Mouse (Mus musculus) forebrain, embryonic 16.5 days (tissue): Measurements from ENCODE around the gene Inppl1. TPM values are rescaled to one million over a fixed set of nuclear protein-coding genes. Genes with fewer than 3 reads are reported as not detected.

Experiments
- ATAC-seq: fragments of 200-750 bp; cut with Nextera tagmentation; 2 replicates; pipeline ENCODE4 v1.8.0; 2017; ENCODE audit warnings: mild to moderate bottlenecking, moderate library complexity
- H3K27ac ChIP-seq: fragments of 300-500 bp; sonication (generic); 2 replicates; pipeline ENCODE4 v1.5.1; 2014; ENCODE audit warnings: low read length, control low read depth
- H3K27me3 ChIP-seq: fragments of 300-500 bp; sonication (generic); replicated peaks from 2 replicates; pipeline ENCODE4 v1.6.1; 2014; ENCODE audit warnings: low read length; ENCODE audit not compliant: control insufficient read depth, insufficient read depth
- H3K36me3 ChIP-seq: fragments of 300-500 bp; sonication (generic); 2 replicates; pipeline ENCODE4 v1.6.1; 2014; ENCODE audit not compliant: control insufficient read depth, insufficient read depth
- H3K4me1 ChIP-seq: fragments of 300-500 bp; sonication (generic); replicated peaks from 2 replicates; pipeline ENCODE4 v1.6.1; 2014; ENCODE audit warnings: low read length; ENCODE audit not compliant: control insufficient read depth, insufficient read depth
- H3K4me2 ChIP-seq: fragments of 300-500 bp; sonication (generic); 2 replicates; pipeline ENCODE4 v1.6.1; 2014; ENCODE audit warnings: mild to moderate bottlenecking, low read length, control low read depth
- H3K4me3 ChIP-seq: fragments of 300-500 bp; sonication (generic); replicated peaks from 2 replicates; pipeline ENCODE4 v1.5.1; 2014; ENCODE audit warnings: mild to moderate bottlenecking, low read length, control low read depth
- H3K9ac ChIP-seq: fragments of 300-500 bp; sonication (generic); replicated peaks from 2 replicates; pipeline ENCODE4 v1.6.1; 2014; ENCODE audit warnings: low read depth, low read length, control low read depth
- H3K9me3 ChIP-seq: fragments of 300-500 bp; sonication (generic); 2 replicates; pipeline ENCODE4 v1.6.1; 2016; ENCODE audit warnings: low read length; ENCODE audit not compliant: control insufficient read depth
- WGBS: fragments of 180-500 bp; shearing (Covaris S2); extraction: QIAGEN DNeasy Blood & Tissue Kit; methylation state at CpG from one replicate; pipeline ENCODE4 v1.1.7; 2014; 5-methylcytosine and 5-hydroxymethylcytosine counted together
- polyA plus RNA-seq: library from polyadenylated mRNA; unstranded; fragments of >200 nt; fragmentation: Nextera tagmentation; extraction: Ambion mirVana; gene quantifications from 2 replicates; pipeline ENCODE4 v1.2.1, GENCODE M21; 2015

Gene Inppl1
- polyA plus RNA-seq, 1 experiment from 2014 or later: 20.5 TPM

DNA sequence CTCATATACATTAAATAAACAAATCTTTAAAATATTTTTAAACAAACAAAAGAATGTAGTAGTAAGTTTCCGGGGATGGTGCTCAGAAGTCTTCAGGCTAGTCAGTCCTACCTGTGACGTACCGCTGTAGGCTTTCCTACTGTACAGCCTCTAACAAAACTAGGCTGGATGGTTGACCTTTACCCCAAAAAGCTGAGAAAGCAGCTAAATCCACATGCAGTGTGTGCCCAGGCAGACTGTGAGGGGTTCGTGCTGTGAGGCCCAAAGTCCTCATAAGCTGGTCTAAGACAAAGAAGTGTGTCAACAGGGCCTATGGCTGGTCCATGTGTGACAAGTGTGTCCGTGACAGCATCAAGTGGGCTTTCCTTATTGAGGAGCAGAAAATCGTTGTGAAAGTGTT, 14.8 kb upstream of the Inppl1 start:
- Histone ChIP-seq H3K9me3 (no peaks in the 10 kb centered on the region), H3K27me3 (no peaks in the 10 kb centered on the region), H3K4me1 (no peaks in the 10 kb centered on the region), H3K36me3 (no peaks in the 10 kb centered on the region), H3K27ac (no peak overlapping the region), H3K4me3 (no peak overlapping the region), H3K9ac (no peak overlapping the region), H3K4me2 (no peak overlapping the region)
- ATAC-seq: no peak
- WGBS: 87% methylated on average over 6 of the region's 6 CpGs

GRCm38 (mm10) chr7:101851689-101852088, 13.7 kb upstream of the Inppl1 start:
- no peaks in the 10 kb centered on the region for H3K27me3 ChIP-seq
- no peak overlapping the region for H3K4me2 ChIP-seq
- no peak overlapping the region for H3K4me3 ChIP-seq
- H3K9me3 ChIP-seq: no peaks in the 10 kb centered on the region
- no peaks in the 10 kb centered on the region for H3K4me1 ChIP-seq
- ATAC-seq: no peak
- no peak overlapping the region for H3K27ac ChIP-seq
- WGBS: 85% methylated on average over 6 of the region's 6 CpGs
- H3K9ac ChIP-seq: no peak overlapping the region
- no peaks in the 10 kb centered on the region for H3K36me3 ChIP-seq

GRCm38 (mm10) chr7:101847934-101848333, 9.9 kb upstream of the Inppl1 start:
- Histone ChIP-seq H3K9me3 (no peaks in the 10 kb centered on the region), H3K4me1 (no peaks in the 10 kb centered on the region), H3K27ac (no peak overlapping the region), H3K4me3 (no peak overlapping the region), H3K27me3 (no peaks in the 10 kb centered on the region), H3K36me3 (no peaks in the 10 kb centered on the region), H3K4me2 (no peak overlapping the region), H3K9ac (no peak overlapping the region)
- WGBS: 97% methylated on average over 1 of the region's 1 CpGs
- no peak for ATAC-seq

- Histone ChIP-seq H3K4me1 (no peaks in the 10 kb centered on the region), H3K9ac (no peak overlapping the region), H3K4me3 (no peak overlapping the region), H3K36me3 (no peaks in the 10 kb centered on the region), H3K27me3 (no peaks in the 10 kb centered on the region), H3K27ac (no peak overlapping the region), H3K4me2 (no peak overlapping the region), H3K9me3 (no peaks in the 10 kb centered on the region)
- WGBS: 78% methylated on average over 6 of the region's 6 CpGs
- ATAC-seq: no peak
Measured at GRCm38 (mm10) chr7:101844186-101844585, 6.2 kb upstream of the Inppl1 start.

DNA sequence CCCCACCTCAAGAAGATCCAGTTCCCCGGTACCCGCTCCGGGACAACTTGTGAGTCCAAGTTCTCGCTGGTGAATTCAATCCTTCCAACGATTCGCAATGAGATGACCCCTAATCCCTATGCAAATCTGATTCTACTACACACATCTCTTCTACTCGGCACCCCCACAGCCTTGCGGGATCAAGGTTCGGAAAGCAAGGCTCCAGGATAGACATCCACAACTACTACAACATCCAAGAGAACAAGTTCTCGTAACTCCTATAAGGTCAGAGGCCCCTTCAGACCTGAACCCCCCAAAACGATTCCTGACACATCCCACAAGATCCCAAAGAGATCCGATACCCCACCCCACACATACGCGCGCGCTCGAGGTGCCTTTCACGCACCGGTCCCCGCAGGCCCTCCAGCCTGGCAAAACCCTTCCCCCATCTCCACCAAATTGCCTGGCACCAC, 849 bp downstream of the Inppl1 start:
- Histone ChIP-seq H3K4me2 (peak overlapping the region; percentile 99), H3K4me3 (peak overlapping the region; percentile 76), H3K27me3 (peaks cover 2% of the 10 kb centered on the region; the same call in 1 of the 2 replicates), H3K9me3 (no peaks in the 10 kb centered on the region), H3K36me3 (no peaks in the 10 kb centered on the region), H3K27ac (peak overlapping the region; percentile 53), H3K4me1 (peaks cover 39% of the 10 kb centered on the region), H3K9ac (peak overlapping the region; percentile 83)
- WGBS: 0% methylated on average over 20 of the region's 20 CpGs
- ATAC-seq: 0 out of 2 replicates have a peak, but pooled peaks have one; percentile 1

- Histone ChIP-seq H3K4me2 (peak overlapping the region; percentile 99), H3K27ac (peak overlapping the region; percentile 75), H3K9ac (peak overlapping the region; percentile 83), H3K36me3 (peaks cover 2% of the 10 kb centered on the region; the same call in 1 of the 2 replicates), H3K9me3 (no peaks in the 10 kb centered on the region), H3K4me1 (peaks cover 39% of the 10 kb centered on the region), H3K27me3 (peaks cover 2% of the 10 kb centered on the region; the same call in 1 of the 2 replicates), H3K4me3 (peak overlapping the region; percentile 76)
- peak; percentile 29 for ATAC-seq
- 0% methylated on average over 57 of the region's 63 CpGs for WGBS
Measured at GRCm38 (mm10) chr7:101836271-101837153, 1.5 kb downstream of the Inppl1 start.

DNA sequence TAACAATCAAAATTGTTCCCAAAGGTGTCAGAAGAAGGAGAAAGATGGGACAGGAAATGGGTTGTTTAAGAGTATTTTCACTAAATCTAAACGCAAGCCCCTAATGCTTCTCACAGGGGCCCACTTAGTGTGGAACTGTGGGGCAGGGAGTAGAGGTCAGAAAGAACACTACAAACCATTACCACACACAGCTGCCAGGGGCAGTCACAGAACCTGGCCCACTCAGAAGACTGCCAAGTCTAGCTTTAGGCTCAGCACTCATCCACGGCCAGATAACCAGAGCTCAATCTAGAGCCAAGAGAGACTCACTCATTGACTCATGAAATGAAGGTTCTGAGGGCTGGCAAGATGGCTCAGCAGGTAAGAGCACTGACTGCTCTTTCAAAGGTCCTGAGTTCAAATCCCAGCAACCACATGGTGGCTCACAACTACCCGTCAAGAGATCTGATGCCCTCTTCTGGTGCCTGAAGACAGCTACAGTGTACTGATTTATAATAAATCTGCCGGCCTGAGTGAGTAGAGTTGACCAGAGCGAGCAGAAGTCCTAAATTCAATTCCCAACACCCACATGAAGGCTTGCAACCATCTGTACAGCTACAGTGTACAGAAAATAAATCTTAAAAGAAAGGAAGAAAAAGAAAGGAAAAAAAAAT, 2.4 kb downstream of the Inppl1 start:
- 41% methylated on average over 5 of the region's 5 CpGs for WGBS
- ATAC-seq: no peak
- H3K4me2 ChIP-seq: peak overlapping the region; percentile 99
- no peaks in the 10 kb centered on the region for H3K9me3 ChIP-seq
- H3K4me3 ChIP-seq: peak overlapping the region; percentile 76
- H3K27ac ChIP-seq: no peak overlapping the region
- peaks cover 39% of the 10 kb centered on the region for H3K4me1 ChIP-seq
- H3K27me3 ChIP-seq: peaks cover 2% of the 10 kb centered on the region; the same call in 1 of the 2 replicates
- H3K9ac ChIP-seq: no peak overlapping the region
- peaks cover 5% of the 10 kb centered on the region; the same call in 1 of the 2 replicates for H3K36me3 ChIP-seq

DNA sequence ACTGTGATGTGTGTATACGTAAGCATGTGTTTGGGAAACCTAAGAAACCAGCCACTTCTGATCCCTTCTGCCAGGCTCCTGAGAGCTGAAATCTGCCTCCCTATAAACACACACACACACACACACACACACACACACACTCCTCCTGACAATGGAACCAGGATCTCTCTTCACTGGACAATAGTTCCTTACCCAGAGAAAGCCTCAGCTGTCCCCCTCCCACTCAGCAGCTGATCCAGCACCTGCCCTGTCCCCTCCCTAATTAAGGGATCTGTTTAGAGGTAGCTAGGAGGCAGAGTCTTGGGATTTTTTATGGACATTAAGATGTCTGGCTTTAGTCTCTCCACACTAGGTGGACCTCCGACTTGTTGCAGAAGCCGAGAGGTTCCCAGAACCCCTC, 3.1 kb downstream of the Inppl1 start:
- Histone ChIP-seq H3K4me2 (peak overlapping the region; percentile 9; the same call in 1 of the 2 replicates), H3K4me1 (peaks cover 39% of the 10 kb centered on the region), H3K4me3 (no peak overlapping the region), H3K27ac (no peak overlapping the region; the same call in 1 of the 2 replicates), H3K9ac (no peak overlapping the region), H3K36me3 (peaks cover 5% of the 10 kb centered on the region; the same call in 1 of the 2 replicates), H3K9me3 (no peaks in the 10 kb centered on the region), H3K27me3 (peaks cover 2% of the 10 kb centered on the region; the same call in 1 of the 2 replicates)
- 43% methylated on average over 3 of the region's 3 CpGs for WGBS
- ATAC-seq: no peak

- Histone ChIP-seq H3K4me1 (peaks cover 39% of the 10 kb centered on the region), H3K4me2 (no peak overlapping the region), H3K4me3 (no peak overlapping the region), H3K27me3 (peaks cover 2% of the 10 kb centered on the region; the same call in 1 of the 2 replicates), H3K9me3 (no peaks in the 10 kb centered on the region), H3K36me3 (peaks cover 5% of the 10 kb centered on the region; the same call in 1 of the 2 replicates), H3K9ac (no peak overlapping the region), H3K27ac (peak overlapping the region; percentile 64)
- 31% methylated on average over 3 of the region's 3 CpGs for WGBS
- ATAC-seq: peak; percentile 70
Measured at GRCm38 (mm10) chr7:101833916-101834584, 4.0 kb downstream of the Inppl1 start.
